Mouse (Mus musculus) mouse embryonic stem cell (cell line): ENCODE results near the gene BC052040.

Source experiments
- in situ Hi-C, 2 experiments: fragments of 300-500 bp; cut with MboI; formaldehyde crosslinking; loops; 1 replicate in 1 of 2; 3 replicates in 1 of 2; pipeline ENCODE4 v1.14.3; 2019 to 2020; ENCODE audit warnings: low sequenced_read_pairs in 2 of 2, low pct_unique_long_range_greater_than_20kb in 1 of 2, mixed read lengths in 1 of 2; ENCODE audit not compliant: unreplicated experiment in 1 of 2

The BC052040 gene

DNA sequence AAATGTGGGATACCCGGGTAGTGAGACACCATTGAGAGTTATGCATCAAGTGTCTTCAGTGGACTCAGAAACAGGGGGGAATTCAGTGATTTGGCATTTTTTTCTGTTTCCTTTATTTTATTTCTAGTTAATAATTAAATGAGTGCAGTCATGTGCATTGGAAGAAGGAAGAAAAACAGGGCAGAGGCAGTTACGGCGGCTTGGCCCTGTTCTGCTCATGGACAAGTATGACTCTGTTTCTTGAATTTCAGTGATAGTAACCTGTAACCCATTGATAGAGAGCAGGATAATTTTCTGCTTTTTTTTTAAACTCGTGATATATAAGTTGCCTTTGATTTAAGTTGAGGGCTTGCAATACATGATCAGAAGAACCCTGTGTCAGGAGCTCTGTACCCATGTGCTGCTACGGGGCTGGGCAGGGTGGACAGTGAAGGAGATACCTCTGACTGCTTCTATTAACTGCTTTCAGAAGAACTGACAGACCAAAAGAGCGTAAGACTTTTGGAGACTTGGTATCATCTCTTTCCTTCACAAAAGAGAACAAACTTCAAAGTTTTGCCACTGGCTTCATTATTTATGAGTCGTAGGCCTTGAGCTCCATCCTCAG is 91.6 kb downstream of the BC052040 start:
- in situ Hi-C loops, result no loop called here

GRCm38 (mm10) chr2:115678786-115679185 is 97.3 kb downstream of the BC052040 start:
- in situ Hi-C loops, result no loop called here

DNA sequence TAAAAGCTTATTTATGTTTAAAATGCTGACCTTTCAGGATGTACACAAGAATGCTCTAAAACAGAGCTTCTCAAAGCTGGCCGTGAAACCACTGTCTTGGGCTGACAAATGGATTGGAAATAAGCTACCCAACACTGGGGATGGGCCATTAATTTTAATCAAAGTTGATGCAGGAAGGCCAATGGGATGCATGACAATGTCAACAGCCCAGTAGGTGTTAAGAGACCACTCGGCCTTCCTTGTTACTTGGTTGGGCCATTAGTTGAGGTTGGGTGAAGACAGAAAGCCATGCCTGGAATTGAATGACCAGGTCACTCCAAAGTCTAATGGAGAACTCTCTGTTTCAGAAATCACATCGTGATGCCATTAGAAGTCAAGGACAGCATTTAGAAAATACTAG is 103.7 kb downstream of the BC052040 start:
- in situ Hi-C loops, result no loop called here

DNA sequence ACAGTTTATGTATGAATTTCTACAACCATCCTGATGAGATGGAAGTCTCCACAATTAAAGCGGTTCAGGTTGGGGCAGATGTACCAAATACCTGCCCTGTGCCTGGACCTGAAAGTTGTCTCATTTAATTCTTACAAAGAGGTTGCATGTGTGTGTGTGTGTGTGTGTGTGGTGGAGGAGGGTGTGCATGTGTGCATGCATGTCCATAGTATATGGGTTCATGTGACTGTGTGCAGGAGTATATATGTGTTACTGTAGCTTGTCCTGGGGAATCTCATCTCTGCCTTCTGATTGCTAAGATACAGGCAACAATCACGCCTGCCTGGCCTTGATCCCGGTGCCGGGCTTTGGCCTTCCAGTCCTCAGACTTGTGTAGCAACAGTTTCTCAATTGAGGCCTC is 106.1 kb downstream of the BC052040 start:
- in situ Hi-C loops, result no loop called here

- in situ Hi-C loops, result no loop called here
Observed at GRCm38 (mm10) chr2:115688282-115688681, 106.8 kb downstream of the BC052040 start.

DNA sequence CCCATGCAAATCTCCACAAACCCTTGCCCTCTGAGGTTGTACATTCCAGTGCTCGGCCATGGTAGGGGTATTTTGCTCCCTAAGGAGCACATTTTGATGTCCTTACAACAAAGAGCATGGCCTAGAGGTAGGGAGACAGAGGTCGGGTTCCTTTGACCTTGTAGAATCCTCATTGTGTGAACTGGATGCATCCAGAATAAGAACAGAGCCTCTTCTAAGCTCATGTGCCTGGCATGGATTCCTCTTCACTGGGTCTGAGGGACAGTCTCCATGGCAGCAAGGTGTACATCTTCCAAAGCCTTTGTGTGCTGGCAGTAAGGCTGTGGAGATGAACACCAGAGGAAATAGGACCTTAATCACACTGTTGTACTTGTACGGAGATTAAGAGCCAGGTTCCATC is 112.3 kb downstream of the BC052040 start:
- in situ Hi-C loops, result no loop called here

DNA sequence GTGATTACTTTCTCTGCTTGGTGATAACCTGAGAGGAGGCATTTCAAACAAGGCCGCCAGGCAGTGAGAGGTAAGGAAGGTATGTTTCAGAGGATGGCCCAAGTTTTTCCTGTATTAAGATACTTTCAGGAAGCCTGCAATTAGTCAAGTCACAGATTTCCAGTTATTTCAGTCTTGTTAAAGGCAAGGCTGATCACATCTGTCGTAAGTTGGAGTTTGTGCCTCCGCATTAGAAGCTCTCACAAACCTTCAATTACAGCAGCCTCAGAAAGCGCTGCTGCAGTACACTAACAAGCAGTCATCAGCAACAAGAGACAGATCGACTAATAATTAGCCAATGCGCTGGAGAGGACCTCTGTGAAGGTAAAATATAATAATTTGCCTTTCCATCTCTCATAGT is 112.9 kb downstream of the BC052040 start:
- in situ Hi-C loops, result no loop called here

DNA sequence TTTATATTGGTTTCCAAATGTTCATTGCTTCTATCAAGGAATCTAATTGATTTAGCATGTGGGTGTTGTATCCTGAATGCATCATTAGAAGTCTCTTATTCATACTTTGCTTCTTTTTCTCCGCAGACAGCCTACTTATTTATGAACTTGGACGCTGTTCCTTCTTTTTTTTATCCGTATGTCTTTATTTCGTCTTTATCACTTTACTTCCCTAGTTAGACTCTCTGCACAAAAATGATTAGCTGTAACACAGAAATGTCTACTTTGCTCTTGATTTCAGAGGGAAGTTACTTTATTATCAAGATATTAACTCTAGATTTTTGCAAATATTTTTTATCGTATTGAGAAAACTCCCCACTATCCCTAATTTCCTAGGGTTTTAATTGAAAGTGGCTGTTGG is 117.5 kb downstream of the BC052040 start:
- in situ Hi-C loops, result no loop called here

DNA sequence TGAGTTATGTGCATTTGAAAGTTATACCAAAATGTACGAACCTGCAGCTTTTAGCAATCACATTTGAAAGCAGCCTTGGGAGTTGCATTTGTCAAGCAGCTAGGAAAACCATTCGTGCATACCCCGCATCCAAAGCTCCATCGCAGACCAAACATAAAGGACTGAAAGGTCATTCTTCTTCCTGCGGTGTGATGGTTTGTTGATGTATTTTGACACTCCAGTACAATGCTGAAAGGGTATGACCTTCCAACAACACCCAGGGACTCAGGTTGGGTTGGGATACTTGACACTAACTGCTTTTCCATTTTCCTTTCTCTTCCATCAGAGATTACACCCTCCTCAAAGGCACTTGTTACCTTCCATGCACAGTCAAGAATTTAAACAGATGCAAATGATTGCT is 121.1 kb downstream of the BC052040 start:
- in situ Hi-C loops, result no loop called here

- in situ Hi-C loops, result no loop called here
Observed at GRCm38 (mm10) chr2:115717535-115717934, 136.0 kb downstream of the BC052040 start.

- in situ Hi-C loops, result no loop called here
Observed at GRCm38 (mm10) chr2:115717980-115718379, 136.5 kb downstream of the BC052040 start.

- in situ Hi-C loops, result no loop called here
Observed at GRCm38 (mm10) chr2:115723452-115723851, 141.9 kb downstream of the BC052040 start.

- in situ Hi-C loops, result no loop called here
Observed at GRCm38 (mm10) chr2:115724216-115724615, 142.7 kb downstream of the BC052040 start.

DNA sequence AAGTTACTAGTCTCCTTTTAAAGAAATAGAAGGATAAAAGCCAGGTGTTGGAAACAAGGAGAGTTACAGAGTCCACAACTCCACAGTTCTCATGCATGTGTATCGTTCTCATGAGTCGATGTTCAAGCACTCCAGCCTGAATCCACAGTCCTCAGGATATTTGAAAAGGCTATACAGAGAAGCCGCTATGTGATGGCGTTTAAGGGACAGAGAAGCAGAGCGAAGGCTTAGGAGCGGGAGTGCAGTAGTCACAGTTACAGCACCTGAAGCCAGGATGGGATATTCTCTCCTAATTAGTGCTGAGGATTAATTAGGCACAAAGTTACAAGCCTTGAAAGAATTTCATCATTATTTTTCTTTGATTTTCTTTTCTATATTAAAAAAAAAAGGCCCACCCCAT is 143.2 kb downstream of the BC052040 start:
- in situ Hi-C loops, result no loop called here

GRCm38 (mm10) chr2:115725503-115725902 is 144.0 kb downstream of the BC052040 start:
- in situ Hi-C loops, result no loop called here

GRCm38 (mm10) chr2:115725926-115726325 is 144.4 kb downstream of the BC052040 start:
- in situ Hi-C loops, result no loop called here

GRCm38 (mm10) chr2:115726806-115727205 is 145.3 kb downstream of the BC052040 start:
- in situ Hi-C loops, result no loop called here

GRCm38 (mm10) chr2:115728627-115729026 is 147.1 kb downstream of the BC052040 start:
- in situ Hi-C loops, result no loop called here

GRCm38 (mm10) chr2:115730502-115730901 is 149.0 kb downstream of the BC052040 start:
- in situ Hi-C loops, result no loop called here

- in situ Hi-C loops, result no loop called here
Observed at GRCm38 (mm10) chr2:115731171-115731570, 149.7 kb downstream of the BC052040 start.

DNA sequence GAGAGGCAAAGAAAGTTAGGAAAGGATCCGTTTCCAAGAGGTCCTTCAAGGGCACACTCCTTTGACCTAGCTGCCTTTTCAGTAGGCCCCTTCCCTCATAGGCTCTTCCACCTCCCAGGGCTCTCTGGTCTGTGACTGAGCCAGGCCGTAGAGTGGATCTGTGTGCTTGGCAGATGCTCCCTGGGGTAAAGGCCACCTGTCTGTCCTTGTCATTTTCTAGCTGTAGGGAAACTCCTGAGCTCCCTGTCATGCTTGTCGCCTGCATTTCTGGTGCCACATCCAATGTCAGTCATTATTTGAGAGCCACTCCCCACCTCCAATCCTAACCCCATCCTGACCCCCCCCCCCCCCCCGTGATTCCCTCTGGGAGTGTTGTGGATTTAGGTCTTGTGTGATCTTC is 151.1 kb downstream of the BC052040 start:
- in situ Hi-C loops, result no loop called here
